Mouse (Mus musculus) ES-E14 (cell line): ENCODE data around the gene Atp6v0a1. TPM values are rescaled to one million over a fixed set of nuclear protein-coding genes. Genes with fewer than 3 reads are reported as not detected.

ENCODE experiments used
- DNase-seq: peaks from one replicate; pipeline ENCODE4 v3.0.0-alpha.2; 2013; ENCODE audit warnings: low read depth, low spot score
- H3K27ac ChIP-seq: 2 replicates; pipeline ENCODE4 v1.5.1; 2012; ENCODE audit warnings: low read depth, mild to moderate bottlenecking, low read length, moderate library complexity, mixed read lengths; ENCODE audit not compliant: poor library complexity, insufficient read depth, severe bottlenecking
- H3K36me3 ChIP-seq: 2 replicates; pipeline ENCODE4 v1.6.1; 2012; ENCODE audit warnings: mild to moderate bottlenecking, low read length, moderate library complexity, mixed read lengths; ENCODE audit not compliant: control insufficient read depth, poor library complexity, insufficient read depth, severe bottlenecking
- H3K4me1 ChIP-seq, 2 experiments: fragments of 150-350 bp in 1 of 2; sonication (generic) in 1 of 2; 2 replicates each; pipeline ENCODE4 v1.6.1; 2012; ENCODE audit warnings: low read length in 2 of 2, mild to moderate bottlenecking in 1 of 2, mixed read lengths in 1 of 2; ENCODE audit not compliant: control insufficient read depth in 2 of 2, insufficient read depth in 2 of 2, poor library complexity in 1 of 2
- H3K4me3 ChIP-seq, 2 experiments: fragments of 150-350 bp in 1 of 2; sonication (generic) in 1 of 2; 2 replicates each; pipeline ENCODE4 v1.5.1; 2012; ENCODE audit warnings: low read length in 2 of 2, low read depth in 1 of 2, mild to moderate bottlenecking in 1 of 2, mixed read lengths in 1 of 2; ENCODE audit not compliant: insufficient read depth in 1 of 2, poor library complexity in 1 of 2, severe bottlenecking in 1 of 2
- H3K9ac ChIP-seq: 2 replicates; pipeline ENCODE4 v1.6.1; 2012; ENCODE audit warnings: low read depth, mild to moderate bottlenecking, low read length, mixed read lengths; ENCODE audit not compliant: poor library complexity, insufficient read depth, severe bottlenecking
- H3K9me3 ChIP-seq: fragments of 150-350 bp; sonication (generic); 2 replicates; pipeline ENCODE4 v1.6.1; 2012; ENCODE audit warnings: low read depth, mild to moderate bottlenecking, low read length; ENCODE audit not compliant: control insufficient read depth, insufficient read depth
- CHD2 ChIP-seq: IDR thresholded peaks from 2 replicates; pipeline ENCODE4 v1.6.1; 2014; ENCODE audit warnings: mild to moderate bottlenecking, low read depth, low read length, inconsistent platforms
- HCFC1 ChIP-seq: IDR thresholded peaks from 2 replicates; pipeline ENCODE4 v1.6.1; 2012; ENCODE audit warnings: low read length, inconsistent platforms, borderline replicate concordance; ENCODE audit not compliant: insufficient read depth
- MAFK ChIP-seq: IDR thresholded peaks from 2 replicates; pipeline ENCODE4 v1.6.1; 2014; ENCODE audit warnings: mild to moderate bottlenecking, low read depth, low read length, inconsistent platforms; ENCODE audit not compliant: insufficient read depth
- ZC3H11A ChIP-seq: IDR thresholded peaks from 2 replicates; pipeline ENCODE4 v1.6.1; 2012; ENCODE audit warnings: low read depth, mild to moderate bottlenecking, inconsistent platforms, low read length, borderline replicate concordance
- ZNF384 ChIP-seq: IDR thresholded peaks from 2 replicates; pipeline ENCODE4 v1.6.1; 2012; ENCODE audit warnings: low read depth, low read length, inconsistent platforms
- in situ Hi-C, 2 experiments: fragments of 600-800 bp; cut with MboI; formaldehyde crosslinking; loops; one replicate each; pipeline ENCODE4 v1.15.1; 2025; ENCODE audit warnings: low sequenced_read_pairs in 2 of 2, inconsistent platforms in 1 of 2; ENCODE audit not compliant: unreplicated experiment in 2 of 2
- total RNA-seq: library from RNA; depleted of rRNA; stranded (reverse); fragments of 300-350 nt; gene quantifications from 2 replicates; pipeline ENCODE4 v1.2.3, GENCODE M21; 2012; rRNA removed

The Atp6v0a1 gene
- total RNA-seq, 1 experiment: 38.1 TPM

DNA sequence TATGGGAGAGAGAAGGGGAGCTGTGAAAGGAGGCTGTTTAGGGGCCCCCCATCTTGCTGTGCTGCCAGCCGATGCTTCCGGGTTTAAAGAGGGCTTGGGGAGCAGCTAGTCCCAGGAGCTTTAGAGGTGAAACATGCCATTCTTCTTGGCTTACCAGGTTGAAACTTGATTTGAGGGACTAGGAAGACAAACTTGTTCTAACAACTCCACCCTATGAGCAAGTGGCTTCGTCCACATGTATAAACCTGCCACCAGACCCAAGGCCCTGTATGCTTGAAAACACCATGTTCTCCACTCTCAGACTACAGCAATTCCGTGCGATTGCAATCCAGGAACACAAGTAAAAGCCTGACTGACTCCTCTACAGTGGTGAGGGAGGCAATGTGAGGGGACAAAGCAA, 93.8 kb downstream of the Atp6v0a1 start:
- Histone ChIP-seq H3K9ac (no peak overlapping the region), H3K4me1 (0 out of 4 replicates have a peak, but pooled peaks cover 0 to 2% of the 10 kb centered on the region in 2 experiments), H3K9me3 (no peaks in the 10 kb centered on the region), H3K36me3 (peaks cover 22% of the 10 kb centered on the region), H3K4me3 (no peak overlapping the region), H3K27ac (no peak overlapping the region)
- in situ Hi-C loops: no loop called here
- no peak for DNase-seq
- no peak for TF ChIP-seq MAFK
- no peak for TF ChIP-seq CHD2
- TF ChIP-seq ZC3H11A: no peak
- no peak for TF ChIP-seq ZNF384
- TF ChIP-seq HCFC1: no peak

DNA sequence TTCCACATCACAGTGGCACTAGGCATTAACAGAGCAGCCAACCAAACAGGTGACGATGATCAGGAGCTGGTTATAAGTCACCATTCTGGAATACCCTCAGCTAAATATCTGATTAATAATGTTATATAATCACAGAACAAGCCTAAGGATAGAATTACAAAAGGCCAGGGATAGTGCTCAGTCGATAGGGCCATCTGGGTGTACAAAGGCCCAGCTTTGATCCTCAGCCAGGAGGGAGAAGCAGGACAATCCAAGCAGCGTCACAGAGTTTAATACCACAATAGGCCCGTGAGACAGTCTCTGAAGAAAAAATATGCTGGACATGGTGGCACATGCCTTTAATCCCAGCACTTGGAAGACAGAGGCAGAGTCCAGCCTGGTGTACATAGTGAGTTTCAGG, 100.1 kb downstream of the Atp6v0a1 start:
- TF ChIP-seq ZNF384 (no peak), HCFC1 (no peak), MAFK (no peak), CHD2 (no peak), ZC3H11A (no peak)
- no peak overlapping the region for H3K9ac ChIP-seq
- H3K4me1 ChIP-seq: 0 out of 4 replicates have a peak, but pooled peaks cover 0 to 2% of the 10 kb centered on the region in 2 experiments
- no peaks in the 10 kb centered on the region for H3K9me3 ChIP-seq
- H3K4me3 ChIP-seq: no peak overlapping the region
- in situ Hi-C loops: no loop called here
- H3K36me3 ChIP-seq: peaks cover 3% of the 10 kb centered on the region; the same call in 1 of the 2 replicates
- no peak overlapping the region for H3K27ac ChIP-seq
- DNase-seq: no peak

DNA sequence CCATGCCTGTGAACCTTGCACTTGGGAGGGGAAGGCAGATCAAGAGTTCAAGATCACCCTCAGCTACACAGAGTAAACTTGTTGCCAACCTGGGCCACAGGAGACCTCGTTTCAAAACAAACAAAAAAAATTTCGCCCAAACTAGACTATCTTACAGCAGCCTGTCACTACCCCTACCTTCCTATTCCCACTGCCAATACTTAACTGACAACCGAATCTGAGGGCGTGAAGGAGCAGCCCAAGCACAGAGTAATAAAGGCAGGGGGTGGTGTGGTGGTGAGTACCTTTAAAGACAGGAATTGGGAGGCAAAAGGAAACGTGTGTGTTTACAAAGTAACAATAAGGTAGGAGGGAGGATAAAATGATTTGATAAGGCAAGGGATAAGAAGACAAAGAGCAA, 101.5 kb downstream of the Atp6v0a1 start:
- 0 out of 4 replicates have a peak, but pooled peaks cover 0 to 2% of the 10 kb centered on the region in 2 experiments for H3K4me1 ChIP-seq
- TF ChIP-seq ZNF384 (no peak), MAFK (no peak)
- H3K9me3 ChIP-seq: no peaks in the 10 kb centered on the region
- H3K27ac ChIP-seq: no peak overlapping the region
- no peak for DNase-seq
- no peak overlapping the region for H3K9ac ChIP-seq
- H3K36me3 ChIP-seq: peaks cover 3% of the 10 kb centered on the region; the same call in 1 of the 2 replicates
- no peak overlapping the region for H3K4me3 ChIP-seq
- in situ Hi-C loops: no loop called here

DNA sequence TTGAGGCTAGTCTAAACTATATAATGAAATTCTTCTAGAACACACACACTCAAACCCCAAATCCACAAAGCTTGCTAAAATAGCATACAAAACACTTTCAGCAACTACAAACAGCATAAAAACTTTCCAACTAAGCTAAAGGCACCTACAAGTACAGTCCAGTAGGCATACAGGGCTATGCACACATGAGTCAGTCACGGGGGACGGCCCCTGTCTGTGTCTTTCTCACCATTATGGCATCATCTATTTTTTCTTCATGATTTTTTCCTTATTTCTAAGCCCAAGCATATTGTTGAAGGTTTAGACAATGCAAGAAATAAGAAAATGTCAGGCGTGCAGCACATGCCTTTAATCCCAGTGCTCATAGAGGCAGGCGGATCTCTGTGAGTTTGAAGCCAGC, 101.9 kb downstream of the Atp6v0a1 start:
- Histone ChIP-seq H3K27ac (no peak overlapping the region), H3K36me3 (peaks cover 3% of the 10 kb centered on the region; the same call in 1 of the 2 replicates), H3K9me3 (no peaks in the 10 kb centered on the region), H3K4me3 (no peak overlapping the region), H3K9ac (no peak overlapping the region), H3K4me1 (0 out of 4 replicates have a peak, but pooled peaks cover 0 to 2% of the 10 kb centered on the region in 2 experiments)
- DNase-seq: no peak
- no peak for TF ChIP-seq CHD2
- no peak for TF ChIP-seq HCFC1
- TF ChIP-seq ZC3H11A: no peak
- no peak for TF ChIP-seq ZNF384
- in situ Hi-C loops: no loop called here

DNA sequence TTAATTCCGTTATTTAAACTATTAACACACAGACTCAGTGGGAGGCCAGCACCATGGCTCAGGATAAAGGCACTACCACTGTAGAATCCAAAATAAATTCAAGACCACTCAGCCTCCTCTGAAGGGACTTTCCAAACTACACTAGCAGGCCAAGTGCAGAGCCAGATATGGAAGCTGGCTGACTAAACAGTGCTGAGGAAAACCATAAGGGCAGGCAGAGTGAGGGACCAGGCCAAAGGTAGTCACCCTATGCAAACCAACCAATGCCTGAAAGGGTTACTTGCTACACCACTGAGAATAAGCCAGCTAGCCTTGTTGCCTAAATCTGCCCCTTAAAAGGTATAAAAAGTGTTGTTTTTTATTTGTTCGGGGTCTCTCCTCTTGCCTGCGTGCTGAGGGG, 102.9 kb downstream of the Atp6v0a1 start:
- Histone ChIP-seq H3K9ac (no peak overlapping the region), H3K4me3 (no peak overlapping the region), H3K9me3 (no peaks in the 10 kb centered on the region), H3K4me1 (0 out of 4 replicates have a peak, but pooled peaks cover 0 to 2% of the 10 kb centered on the region in 2 experiments), H3K27ac (peak overlapping the region; percentile 43; the same call in 1 of the 2 replicates), H3K36me3 (peaks cover 3% of the 10 kb centered on the region; the same call in 1 of the 2 replicates)
- no peak for DNase-seq
- TF ChIP-seq CHD2: no peak
- no peak for TF ChIP-seq HCFC1
- TF ChIP-seq ZC3H11A: no peak
- TF ChIP-seq ZNF384: no peak
- no peak for TF ChIP-seq MAFK
- in situ Hi-C loops: no loop called here

Other genes starting within 250 kb of the Atp6v0a1 start
- gene Kcnh4, start 249.5 kb upstream of the Atp6v0a1 start, total RNA-seq: 0.45 and 0.48 TPM in 2 replicates
- gene Hcrt, start 246.5 kb upstream of the Atp6v0a1 start, total RNA-seq: not detected in 2 replicates
- 16.5 and 26.4 TPM in 2 replicates for gene Ghdc, start 238.5 kb upstream of the Atp6v0a1 start, total RNA-seq
- gene Stat5b, start 158.7 kb upstream of the Atp6v0a1 start, total RNA-seq: 3.4 and 4.3 TPM in 2 replicates
- gene Stat5a, start 150.1 kb upstream of the Atp6v0a1 start, total RNA-seq: 1.7 TPM in 2 replicates
- 61.5 and 78.9 TPM in 2 replicates for gene Stat3, start 69.9 kb upstream of the Atp6v0a1 start, total RNA-seq
- 16.4 and 30.7 TPM in 2 replicates for gene Cavin1, start 38.6 kb upstream of the Atp6v0a1 start, total RNA-seq
- 4.7 and 9.2 TPM in 2 replicates for gene Naglu, start 60.6 kb downstream of the Atp6v0a1 start, total RNA-seq
- 2.4 and 3.4 TPM in 2 replicates for gene Hsd17b1, start 69.0 kb downstream of the Atp6v0a1 start, total RNA-seq
- 21.9 and 22.9 TPM in 2 replicates for gene Coasy, start 73.1 kb downstream of the Atp6v0a1 start, total RNA-seq
- 30.7 and 42.0 TPM in 2 replicates for gene Mlx, start 77.8 kb downstream of the Atp6v0a1 start, total RNA-seq
- gene Psmc3ip, start 86.0 kb downstream of the Atp6v0a1 start, total RNA-seq: 20.6 and 31.5 TPM in 2 replicates
- gene Retreg3, start 110.4 kb downstream of the Atp6v0a1 start, total RNA-seq: 60.4 and 65.2 TPM in 2 replicates
- 27.5 and 38.6 TPM in 2 replicates for gene Tubg1, start 110.5 kb downstream of the Atp6v0a1 start, total RNA-seq
- 0.31 and 0.74 TPM in 2 replicates for gene Tubg2, start 146.5 kb downstream of the Atp6v0a1 start, total RNA-seq
- 0.18 and 0.58 TPM in 2 replicates for gene Cntnap1, start 161.1 kb downstream of the Atp6v0a1 start, total RNA-seq
- 3.4 and 5.1 TPM in 2 replicates for gene Plekhh3, start 161.9 kb downstream of the Atp6v0a1 start, total RNA-seq
- gene Ccr10, start 166.0 kb downstream of the Atp6v0a1 start, total RNA-seq: 0.31 TPM in 1 of 2 replicates, not detected in the other
- 18.3 and 18.9 TPM in 2 replicates for gene Ezh1, start 217.0 kb downstream of the Atp6v0a1 start, total RNA-seq
- 4.0 and 5.6 TPM in 2 replicates for gene Ramp2, start 236.6 kb downstream of the Atp6v0a1 start, total RNA-seq
- gene Vps25, start 244.3 kb downstream of the Atp6v0a1 start, total RNA-seq: 105 and 135 TPM in 2 replicates